In genomic region chr7:115824621-115825256, GRCm38 (mm10) we compare ENCODE assay signal across 9 mouse cellular contexts.
DNase-seq lines count a peak whose midpoint lies in the region; ATAC-seq and TF ChIP-seq lines count a peak whose summit lies in the region.
"Had no signal": no experiment of that assay in that cellular context is flagged by ENCODE, and none has a peak within 500 bp of the region (broad histone marks: within the 10 kb centered on the region; RNA-seq: fewer than 3 reads in every experiment).

No protein-coding gene starts in this region.

- TF ChIP-seq CTCF in kidney, postnatal 0 days (IDR thresholded peaks at IDR 0.05; ENCODE audit: low read depth), result no peak

- no peak overlapping the region for H3K4me2 ChIP-seq in kidney, postnatal 0 days (ENCODE audit: low read length)
- H3K4me2 ChIP-seq in kidney, embryonic 14.5 days (replicated peaks; ENCODE audit: low read depth, low read length), result no peak overlapping the region
- H3K4me2 ChIP-seq in embryonic facial prominence, embryonic 12.5 days (replicated peaks), result 0 out of 2 replicates have a peak overlapping the region, but pooled peaks have one; percentile 7
- peak overlapping the region; percentile 13; the same call in 1 of the 2 replicates for H3K4me2 ChIP-seq in hindbrain, embryonic 12.5 days (replicated peaks)
- H3K4me2 ChIP-seq in midbrain, embryonic 15.5 days, result no peak overlapping the region

- H3K4me3 ChIP-seq in kidney, postnatal 0 days (replicated peaks; ENCODE audit: low read depth, low read length), result no peak overlapping the region
- no peak overlapping the region for H3K4me3 ChIP-seq in kidney, embryonic 14.5 days (ENCODE audit: low read length)
- H3K4me3 ChIP-seq in embryonic facial prominence, embryonic 12.5 days, result no peak overlapping the region
- no peak overlapping the region for H3K4me3 ChIP-seq in hindbrain, embryonic 12.5 days
- no peak overlapping the region for H3K4me3 ChIP-seq in midbrain, embryonic 15.5 days

- peak; percentile 70 for DNase-seq in kidney, postnatal 0 days (ENCODE audit: low spot score)
- no peak for DNase-seq in testis, postnatal 10 days (ENCODE audit: low spot score)
- DNase-seq in cerebellum, adult 8-10 months, result no peak
- DNase-seq: lung, adult 18-20 months had no signal

- no peaks in the 10 kb centered on the region for H3K27me3 ChIP-seq in kidney, postnatal 0 days (ENCODE audit: insufficient read depth, low read length)
- peaks cover 3% of the 10 kb centered on the region; the same call in 1 of the 2 replicates for H3K27me3 ChIP-seq in kidney, embryonic 14.5 days (ENCODE audit: control insufficient read depth, insufficient read depth, low read length)
- H3K27me3 ChIP-seq in embryonic facial prominence, embryonic 12.5 days, result no peaks in the 10 kb centered on the region
- H3K27me3 ChIP-seq in hindbrain, embryonic 12.5 days, result no peaks in the 10 kb centered on the region
- H3K27me3 ChIP-seq in midbrain, embryonic 15.5 days (replicated peaks), result no peaks in the 10 kb centered on the region

- no peaks in the 10 kb centered on the region for H3K36me3 ChIP-seq in kidney, postnatal 0 days (ENCODE audit: insufficient read depth, low read length)
- no peaks in the 10 kb centered on the region for H3K36me3 ChIP-seq in kidney, embryonic 14.5 days (ENCODE audit: control insufficient read depth, insufficient read depth, low read length)
- H3K36me3 ChIP-seq in embryonic facial prominence, embryonic 12.5 days, result no peaks in the 10 kb centered on the region
- no peaks in the 10 kb centered on the region for H3K36me3 ChIP-seq in hindbrain, embryonic 12.5 days
- no peaks in the 10 kb centered on the region for H3K36me3 ChIP-seq in midbrain, embryonic 15.5 days (replicated peaks)

- 45% methylated on average over 8 of the region's 8 CpGs for WGBS in kidney, postnatal 0 days
- WGBS in kidney, embryonic 14.5 days, result 39% methylated on average over 8 of the region's 8 CpGs
- WGBS in embryonic facial prominence, embryonic 12.5 days, result 38% methylated on average over 8 of the region's 8 CpGs
- 34% methylated on average over 8 of the region's 8 CpGs for WGBS in hindbrain, embryonic 12.5 days
- 49% methylated on average over 8 of the region's 8 CpGs for WGBS in midbrain, embryonic 15.5 days

- no peak for ATAC-seq in kidney, postnatal 0 days (replicated peaks; ENCODE audit: low FRiP score, low read depth)
- no peak for ATAC-seq in kidney, embryonic 14.5 days (ENCODE audit: low FRiP score, low TSS enrichment)
- no peak for ATAC-seq in embryonic facial prominence, embryonic 12.5 days (ENCODE audit: insufficient number of reproducible peaks, insufficient read depth, low FRiP score, low TSS enrichment)
- peak; percentile 48; the same call in 1 of the 2 replicates for ATAC-seq in hindbrain, embryonic 12.5 days (ENCODE audit: low FRiP score)
- no peak for ATAC-seq in midbrain, embryonic 15.5 days (replicated peaks)
- ATAC-seq in activated CD4-positive, CD25-positive, alpha-beta regulatory T cell, adult 4 months, result no peak

- H3K4me1 ChIP-seq in kidney, postnatal 0 days (replicated peaks; ENCODE audit: insufficient read depth, low read length), result 0 out of 2 replicates have a peak, but pooled peaks cover 4% of the 10 kb centered on the region
- H3K4me1 ChIP-seq in kidney, embryonic 14.5 days (ENCODE audit: control insufficient read depth, insufficient read depth, low read length), result peaks cover 6% of the 10 kb centered on the region; the same call in 1 of the 2 replicates
- H3K4me1 ChIP-seq in embryonic facial prominence, embryonic 12.5 days, result peaks cover 21% of the 10 kb centered on the region; the same call in 1 of the 2 replicates
- H3K4me1 ChIP-seq in hindbrain, embryonic 12.5 days, result peaks cover 16% of the 10 kb centered on the region
- peaks cover 21% of the 10 kb centered on the region for H3K4me1 ChIP-seq in midbrain, embryonic 15.5 days

- no peaks in the 10 kb centered on the region for H3K9me3 ChIP-seq in kidney, postnatal 0 days (replicated peaks; ENCODE audit: low read length)
- H3K9me3 ChIP-seq in kidney, embryonic 14.5 days (ENCODE audit: control insufficient read depth, low read length), result no peaks in the 10 kb centered on the region
- no peaks in the 10 kb centered on the region for H3K9me3 ChIP-seq in embryonic facial prominence, embryonic 12.5 days
- H3K9me3 ChIP-seq in hindbrain, embryonic 12.5 days (replicated peaks), result no peaks in the 10 kb centered on the region
- no peaks in the 10 kb centered on the region for H3K9me3 ChIP-seq in midbrain, embryonic 15.5 days

- H3K9ac ChIP-seq in kidney, postnatal 0 days (ENCODE audit: low read depth, low read length), result no peak overlapping the region
- no peak overlapping the region for H3K9ac ChIP-seq in kidney, embryonic 14.5 days (ENCODE audit: low read depth, low read length)
- H3K9ac ChIP-seq in embryonic facial prominence, embryonic 12.5 days, result no peak overlapping the region
- no peak overlapping the region for H3K9ac ChIP-seq in hindbrain, embryonic 12.5 days
- H3K9ac ChIP-seq in midbrain, embryonic 15.5 days, result no peak overlapping the region

- no peak overlapping the region for H3K27ac ChIP-seq in kidney, postnatal 0 days
- H3K27ac ChIP-seq in kidney, embryonic 14.5 days (ENCODE audit: low read depth, low read length), result no peak overlapping the region
- peak overlapping the region; percentile 30; the same call in 1 of the 2 replicates for H3K27ac ChIP-seq in embryonic facial prominence, embryonic 12.5 days
- peak overlapping the region; percentile 46 for H3K27ac ChIP-seq in hindbrain, embryonic 12.5 days
- peak overlapping the region; percentile 43; the same call in 1 of the 2 replicates for H3K27ac ChIP-seq in midbrain, embryonic 15.5 days

Comparison
In these comparisons a context has a peak if more than half of its experiments do, and no peak if none do; other contexts are left out.
1. H3K27ac ChIP-seq: peak in embryonic facial prominence, embryonic 12.5 days (single experiment), hindbrain, embryonic 12.5 days (single experiment) and midbrain, embryonic 15.5 days (single experiment); none in kidney, postnatal 0 days (single experiment) and kidney, embryonic 14.5 days (single experiment).
2. H3K4me2 ChIP-seq: peak in embryonic facial prominence, embryonic 12.5 days (single experiment) and hindbrain, embryonic 12.5 days (single experiment); none in kidney, postnatal 0 days (single experiment), kidney, embryonic 14.5 days (single experiment) and midbrain, embryonic 15.5 days (single experiment).